Mouse (Mus musculus) bone marrow macrophage, adult 2 months (primary cell): Measurements from ENCODE around the gene D10Jhu81e.

Source experiments
- CTCF ChIP-seq: IDR thresholded peaks from 2 replicates; pipeline ENCODE4 v1.5.1; 2012; ENCODE audit warnings: low read depth, mild to moderate bottlenecking, low read length, moderate library complexity
- POLR2A ChIP-seq: IDR thresholded peaks from 2 replicates; pipeline ENCODE4 v1.6.1; 2012; ENCODE audit warnings: mild to moderate bottlenecking, low read depth, low read length, borderline replicate concordance

- TF ChIP-seq POLR2A (no peak), CTCF (no peak)
Observed at GRCm38 (mm10) chr10:78168792-78169191, 790 bp downstream of the D10Jhu81e start.
